Comparison of ENCODE assay signal across 10 mouse cellular contexts in the genomic region with DNA sequence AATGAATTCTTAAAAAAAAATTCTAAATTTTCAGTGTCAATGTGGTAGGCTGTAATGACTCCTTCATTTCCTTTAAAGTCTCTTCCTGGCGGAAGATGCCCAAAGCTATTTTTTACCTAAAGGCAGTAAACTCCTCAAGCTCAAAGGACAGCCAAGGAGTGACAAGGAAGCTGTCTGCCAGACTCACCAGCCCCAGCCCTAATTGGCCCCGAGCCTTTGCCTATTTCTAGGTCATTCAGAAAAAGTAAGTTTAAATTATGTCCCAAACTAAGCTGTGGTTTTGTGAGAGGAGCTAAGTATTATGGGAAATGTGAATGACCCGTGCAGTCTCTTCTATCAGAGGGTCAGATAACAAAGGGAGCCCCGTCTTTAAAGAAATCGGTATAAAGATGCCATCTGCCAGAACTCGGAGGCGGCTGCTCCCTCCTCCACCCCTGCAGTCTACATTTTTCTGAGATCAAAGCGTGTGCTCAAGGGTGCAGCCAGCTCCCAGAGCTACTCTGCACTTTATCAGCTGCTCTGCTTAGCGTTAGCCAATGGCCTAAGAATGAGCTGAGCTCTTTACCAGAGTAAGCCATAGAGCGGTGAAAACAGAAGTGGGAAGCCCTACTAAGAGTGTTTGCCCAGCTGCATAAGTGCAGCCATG. TPM values are rescaled to one million over a fixed set of nuclear protein-coding genes. Genes with fewer than 3 reads are reported as not detected.
DNase-seq lines count a peak whose midpoint lies in the region; ATAC-seq lines count a peak whose summit lies in the region.
"Had no signal": no experiment of that assay in that cellular context is flagged by ENCODE, and none has a peak within 500 bp of the region (broad histone marks: within the 10 kb centered on the region; RNA-seq: fewer than 3 reads in every experiment).

No protein-coding gene starts in this region.

- WGBS in heart, embryonic 14.5 days = 11% methylated on average over 10 of the region's 10 CpGs
- WGBS in heart, embryonic 16.5 days = 11% methylated on average over 10 of the region's 10 CpGs
- whole genome bisulfite sequencing in midbrain, embryonic 14.5 days = 7% methylated on average over 10 of the region's 10 CpGs

- H3K27ac ChIP-seq in heart, embryonic 14.5 days (replicated peaks in 1 of 2; ENCODE audit: control insufficient read depth in 1 of 2, insufficient read depth in 1 of 2, low read depth in 2 of 2, low read length in 2 of 2) = peak overlapping the region; percentile 80 to 84
- H3K27ac ChIP-seq in heart, embryonic 16.5 days (ENCODE audit: low read length) = peak overlapping the region; percentile 66
- peak overlapping the region; percentile 58 for H3K27ac ChIP-seq in midbrain, embryonic 14.5 days (replicated peaks; ENCODE audit: low read depth, low read length)

- H3K36me3 ChIP-seq in heart, embryonic 14.5 days (ENCODE audit: control insufficient read depth, insufficient read depth, low read length) = no peaks in the 10 kb centered on the region
- H3K36me3 ChIP-seq in heart, embryonic 16.5 days (ENCODE audit: control insufficient read depth, insufficient read depth) = no peaks in the 10 kb centered on the region
- no peaks in the 10 kb centered on the region for H3K36me3 ChIP-seq in midbrain, embryonic 14.5 days (ENCODE audit: control insufficient read depth, insufficient read depth, low read length)

- H3K27me3 ChIP-seq in heart, embryonic 14.5 days (ENCODE audit: control insufficient read depth, insufficient read depth, low read length) = no peaks in the 10 kb centered on the region
- H3K27me3 ChIP-seq in heart, embryonic 16.5 days (ENCODE audit: control insufficient read depth, insufficient read depth, low read length) = no peaks in the 10 kb centered on the region
- H3K27me3 ChIP-seq in midbrain, embryonic 14.5 days (ENCODE audit: control insufficient read depth, insufficient read depth, low read length) = no peaks in the 10 kb centered on the region

- ATAC-seq in heart, embryonic 14.5 days (ENCODE audit: insufficient number of reproducible peaks, insufficient read depth, low FRiP score, low read depth) = peak; percentile 57; the same call in 1 of the 2 replicates
- ATAC-seq in heart, embryonic 16.5 days (replicated peaks; ENCODE audit: extremely low read depth, insufficient read depth, low FRiP score) = peak; percentile 81
- peak; percentile 74; the same call in 1 of the 2 replicates for ATAC-seq in midbrain, embryonic 14.5 days (ENCODE audit: low FRiP score, low TSS enrichment)
- ATAC-seq: inflammation-experienced regulatory T-cells, adult 6 months had no signal

- H3K4me1 ChIP-seq in heart, embryonic 14.5 days (ENCODE audit: control insufficient read depth in 2 of 2, insufficient read depth in 2 of 2, low read length in 2 of 2) = peaks cover 11 to 24% of the 10 kb centered on the region in 2 experiments
- H3K4me1 ChIP-seq in heart, embryonic 16.5 days (ENCODE audit: control insufficient read depth, insufficient read depth, low read length) = peaks cover 15% of the 10 kb centered on the region
- peaks cover 15% of the 10 kb centered on the region; the same call in 1 of the 2 replicates for H3K4me1 ChIP-seq in midbrain, embryonic 14.5 days (ENCODE audit: control insufficient read depth, insufficient read depth, low read length)

- intact Hi-C loops in left cerebral cortex, postnatal 14 days (cut with DNase I) = no loop called here

- no peak overlapping the region for H3K9ac ChIP-seq in heart, embryonic 14.5 days (ENCODE audit: low read length)
- peak overlapping the region; percentile 0; the same call in 1 of the 2 replicates for H3K9ac ChIP-seq in heart, embryonic 16.5 days (ENCODE audit: low read length)
- H3K9ac ChIP-seq in midbrain, embryonic 14.5 days (replicated peaks; ENCODE audit: low read length) = no peak overlapping the region

- no peak for DNase-seq in heart, adult 18-20 months
- DNase-seq in adrenal gland, postnatal 36 days = peak; percentile 46 to 59
- peak; percentile 68 for DNase-seq in midbrain, embryonic 14.5 days
- DNase-seq in thymus, postnatal 0 days (ENCODE audit: low spot score) = no peak
- DNase-seq in left cerebral cortex, postnatal 14 days (ENCODE audit: low spot score in 2 of 2) = no peak
- no peak for DNase-seq in gastrocnemius, adult 8-10 months (ENCODE audit: low spot score in 2 of 2)
- DNase-seq: cerebellum, adult 18-20 months had no signal

- H3K9me3 ChIP-seq in heart, embryonic 14.5 days (ENCODE audit: control insufficient read depth, low read length) = no peaks in the 10 kb centered on the region
- peaks cover 3% of the 10 kb centered on the region; the same call in 1 of the 2 replicates for H3K9me3 ChIP-seq in heart, embryonic 16.5 days (replicated peaks; ENCODE audit: control insufficient read depth, low read length)
- no peaks in the 10 kb centered on the region for H3K9me3 ChIP-seq in midbrain, embryonic 14.5 days (ENCODE audit: control insufficient read depth, low read length)

- peak overlapping the region; percentile 52 for H3K4me2 ChIP-seq in heart, embryonic 14.5 days (ENCODE audit: low read length)
- H3K4me2 ChIP-seq in heart, embryonic 16.5 days (ENCODE audit: low read depth, low read length) = peak overlapping the region; percentile 34
- H3K4me2 ChIP-seq in midbrain, embryonic 14.5 days (ENCODE audit: low read length) = no peak overlapping the region

- H3K4me3 ChIP-seq in heart, embryonic 14.5 days (ENCODE audit: control insufficient read depth in 1 of 2, insufficient read depth in 1 of 2, low read depth in 1 of 2, low read length in 2 of 2) = peak overlapping the region in 1 of 2 experiments; percentile 8; a peak in 1 of 4 replicates
- H3K4me3 ChIP-seq in heart, embryonic 16.5 days (ENCODE audit: low read length) = no peak overlapping the region
- H3K4me3 ChIP-seq in midbrain, embryonic 14.5 days (replicated peaks; ENCODE audit: low read depth, low read length) = no peak overlapping the region

RNA-seq across cellular contexts. Expression of gene Evl, which starts 7.9 kb away (rescaled TPM):
- 57.1 and 57.9 TPM in 2 replicates for polyA plus RNA-seq in heart, embryonic 14.5 days (2014; fragmentation: Nextera tagmentation; extraction: Ambion mirVana)
- 10 to 100 TPM; 30.3 to 40.5 TPM for total RNA-seq in heart, adult 18-20 months (2021)
- 10 to 100 TPM; 48.8 to 49.6 TPM for total RNA-seq in adrenal gland, postnatal 36 days (2021)
- polyA plus RNA-seq in heart, embryonic 16.5 days (2015; fragmentation: Nextera tagmentation; extraction: Ambion mirVana) = 25.8 and 31.0 TPM in 2 replicates
- polyA plus RNA-seq in midbrain, embryonic 14.5 days (2014; fragmentation: Nextera tagmentation; extraction: Ambion mirVana) = 280 and 314 TPM in 2 replicates
- polyA plus RNA-seq in thymus, postnatal 0 days (2015; fragmentation: Nextera tagmentation; extraction: Ambion mirVana) = 69.7 and 73.8 TPM in 2 replicates
- total RNA-seq in left cerebral cortex, postnatal 14 days (2021) = 100 to 1,000 TPM; 285 to 314 TPM
- 10 to 100 TPM in 1 of 4 experiments, 1 to 10 TPM in 3; 5.5 to 10.1 (median 7.4) TPM for total RNA-seq in gastrocnemius, adult 8-10 months (2022)

Comparison
In these comparisons a context has a peak if more than half of its experiments do, and no peak if none do; other contexts are left out.
1. DNase-seq: peak in adrenal gland, postnatal 36 days (2 of 2) and midbrain, embryonic 14.5 days (single experiment); none in heart, adult 18-20 months (0 of 2), thymus, postnatal 0 days (single experiment), left cerebral cortex, postnatal 14 days (0 of 2) and gastrocnemius, adult 8-10 months (0 of 2).
2. RNA of gene Evl, which starts 7.9 kb away (total RNA-seq): 285 to 314 TPM in left cerebral cortex, postnatal 14 days; 48.8 to 49.6 TPM in adrenal gland, postnatal 36 days, 30.3 to 40.5 TPM in heart, adult 18-20 months and 5.5 to 10.1 TPM in gastrocnemius, adult 8-10 months; every median in the first group is over 4 times any median in the second.
3. Peak in every context shown above with its lines, with median percentiles within 50 percentile points of each other: ATAC-seq and H3K27ac ChIP-seq.